Mouse (Mus musculus) embryo, embryonic 10.5 days (tissue): ENCODE results near the gene Gpr176.

ENCODE experiments used
- DNase-seq: peaks from one replicate; pipeline ENCODE4 v3.0.0-alpha.2; 2015; ENCODE audit warnings: low spot score

Gene Gpr176

DNA sequence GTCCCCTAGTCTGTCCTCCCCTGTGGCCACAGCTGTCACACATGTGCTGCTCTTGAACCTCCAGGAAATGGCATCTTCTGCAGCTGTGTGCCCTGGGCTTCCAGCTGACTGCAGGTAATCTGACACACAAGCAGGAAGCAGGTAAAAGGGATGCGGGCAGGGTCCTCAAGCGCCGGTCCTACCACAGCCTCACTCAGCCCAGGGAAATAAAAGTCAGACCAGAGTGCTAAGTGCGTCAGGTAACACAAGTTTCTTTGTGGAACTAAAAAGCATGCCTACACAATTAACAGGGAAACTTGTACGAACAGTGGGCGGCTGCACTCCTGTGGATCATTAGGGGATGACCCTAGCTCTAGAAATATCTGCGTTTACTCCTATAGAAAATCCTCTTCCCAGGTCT lies 137.0 kb downstream of the Gpr176 start:
- no peak for DNase-seq

DNA sequence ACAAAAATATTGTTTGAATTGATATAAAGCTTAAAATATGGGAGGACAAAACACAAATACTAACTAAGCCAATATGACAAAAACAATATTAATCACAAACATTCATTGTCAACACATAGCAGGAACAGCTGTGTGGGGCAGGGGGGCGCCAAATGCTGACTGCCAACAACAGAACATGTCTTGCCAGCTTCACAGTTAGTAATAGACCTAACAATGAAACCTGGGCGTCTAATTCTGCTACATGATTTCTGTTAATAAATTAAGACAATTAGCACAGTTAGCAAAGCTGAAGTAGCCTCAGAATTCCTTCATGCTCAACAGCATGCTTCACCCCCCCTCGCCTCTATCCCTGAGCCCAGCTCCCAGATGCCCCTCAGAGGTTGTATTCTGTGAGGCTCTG lies 137.6 kb downstream of the Gpr176 start:
- DNase-seq, result no peak

DNA sequence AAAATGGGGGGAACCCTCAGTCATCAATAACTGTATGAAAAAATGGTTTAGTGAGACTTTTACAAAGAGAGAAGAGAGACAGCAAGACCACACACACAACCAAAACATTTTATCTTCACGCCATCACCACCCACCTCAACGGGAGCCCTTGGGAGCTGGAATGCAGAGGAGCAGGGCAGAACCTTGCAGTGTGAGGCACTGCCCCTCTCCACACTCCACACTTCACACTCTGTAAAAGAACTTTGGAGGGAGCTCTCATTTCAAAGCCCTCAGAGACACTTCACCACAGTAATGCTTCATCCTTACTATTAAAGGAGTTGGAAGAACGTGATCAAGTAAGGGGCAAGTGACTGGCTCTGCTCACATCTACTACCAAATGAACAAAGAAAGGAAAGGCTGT lies 142.7 kb downstream of the Gpr176 start:
- DNase-seq, result no peak

DNA sequence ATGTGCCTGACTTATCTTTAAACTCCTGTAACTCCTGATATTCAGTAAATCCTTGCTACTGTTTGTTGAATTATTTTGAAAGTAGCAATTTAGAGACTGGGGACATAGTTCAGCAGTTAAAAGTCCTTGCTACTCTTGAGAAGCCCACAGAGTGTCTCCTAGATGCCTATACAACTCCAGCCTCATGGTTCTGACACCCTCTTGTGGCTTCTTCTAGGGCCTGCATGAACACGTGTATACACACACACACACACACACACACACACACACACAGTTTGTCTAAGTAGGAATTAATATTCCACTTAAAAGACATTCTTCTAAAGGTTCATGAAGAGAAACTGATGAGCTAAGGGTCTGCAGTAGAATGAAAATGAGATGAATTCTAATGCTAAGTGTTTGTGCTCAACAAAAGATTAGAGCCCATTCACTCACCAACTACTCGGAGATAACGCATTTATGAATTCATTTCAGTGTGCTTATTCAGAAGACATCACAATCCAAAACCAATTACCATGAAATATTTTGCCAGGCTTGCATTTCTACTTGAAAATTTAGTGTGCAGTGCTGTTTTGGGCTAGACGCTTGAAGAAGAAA lies 144.6 kb downstream of the Gpr176 start:
- DNase-seq, result no peak
